Mouse (Mus musculus) liver (tissue): ENCODE measurements around the gene Rnf130.
A peak's percentile ranks its signal among the peaks of the same experiment; 100 is the strongest.

ENCODE experiments used
- DNase-seq: peaks from one replicate; pipeline ENCODE4 v3.0.0-alpha.2; 2020; ENCODE audit warnings: mixed read lengths

Rnf130 gene

GRCm38 (mm10) chr11:50024833-50025720 lies at the start of gene Rnf130:
Rnf130 (plus strand) TSS chr11:50025346.
- peak; percentile 93 for DNase-seq

- no peak for DNase-seq
These were observed 47.1 kb upstream of the Rnf130 start for GRCm38 (mm10) chr11:49977963-49978568.

DNA sequence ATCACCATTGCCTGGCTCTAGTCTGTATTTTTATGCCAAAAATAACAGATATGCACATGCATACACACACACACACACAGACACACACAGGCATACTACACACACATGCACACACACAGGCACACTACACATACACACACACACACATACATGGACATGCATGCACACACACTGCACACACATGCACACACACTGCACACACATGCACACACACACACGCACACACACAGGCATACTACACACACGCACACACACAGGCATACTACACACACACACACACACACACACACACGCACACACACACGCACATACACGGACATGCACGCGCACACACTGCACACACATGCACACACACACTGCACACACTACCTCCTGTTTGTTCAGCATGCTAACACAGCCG lies 46.2 kb upstream of the Rnf130 start:
- no peak for DNase-seq

GRCm38 (mm10) chr11:49980681-49981235 lies 44.4 kb upstream of the Rnf130 start:
- no peak for DNase-seq

DNA sequence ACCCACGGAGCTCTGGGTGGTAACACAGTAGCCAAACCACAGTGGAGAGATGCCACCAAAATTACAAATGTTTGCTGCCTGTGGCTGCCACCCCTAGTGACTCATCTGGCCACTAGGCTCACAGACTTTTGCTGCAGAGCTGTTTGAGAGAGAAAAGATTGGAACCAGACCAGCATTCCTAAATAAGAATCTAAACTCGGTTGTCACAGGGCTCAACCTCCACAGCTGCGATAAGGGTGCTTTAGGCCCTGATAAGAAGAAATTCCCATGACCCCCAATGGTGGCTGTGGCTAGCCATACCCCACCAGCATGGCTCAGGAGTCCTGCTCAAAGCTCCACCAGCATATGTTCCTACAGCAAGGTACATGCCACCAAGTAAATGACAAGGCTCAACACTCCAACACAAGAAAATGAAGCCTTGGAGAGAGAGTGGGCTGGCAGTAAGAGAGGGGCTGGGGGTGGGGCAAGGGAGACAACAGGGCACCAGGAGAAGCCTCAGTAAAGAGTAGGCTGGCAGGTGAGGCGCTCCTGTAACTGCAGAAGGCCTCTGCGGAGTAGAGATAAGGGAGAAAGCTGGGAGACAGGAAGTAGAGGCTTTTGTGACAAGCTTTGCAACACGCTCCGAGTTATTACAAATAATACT lies 43.7 kb upstream of the Rnf130 start:
- peak; percentile 81 for DNase-seq

GRCm38 (mm10) chr11:49982094-49982493 lies 43.1 kb upstream of the Rnf130 start:
- no peak for DNase-seq

GRCm38 (mm10) chr11:49982881-49983280 lies 42.3 kb upstream of the Rnf130 start:
- DNase-seq = no peak

- no peak for DNase-seq
These were observed 41.1 kb upstream of the Rnf130 start for GRCm38 (mm10) chr11:49983875-49984552.

DNA sequence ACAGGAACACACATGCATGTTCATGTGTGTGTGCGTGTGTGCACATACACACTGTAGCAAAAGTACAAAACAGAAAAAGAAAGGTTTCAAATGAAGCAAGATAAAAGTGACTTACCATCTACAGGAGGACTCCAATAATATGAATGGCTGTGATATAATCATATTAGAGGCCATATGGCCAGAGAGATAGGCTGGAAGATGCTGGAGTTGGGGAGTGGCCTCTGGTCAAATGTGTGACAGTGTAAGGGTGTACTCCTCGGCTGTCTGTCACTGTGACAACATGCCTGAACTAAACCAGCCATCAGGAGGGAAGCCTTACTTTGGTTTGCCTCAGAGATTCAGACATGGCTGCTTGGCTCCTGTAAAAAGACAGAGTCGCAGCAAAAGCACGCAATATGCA lies 40.1 kb upstream of the Rnf130 start:
- peak; percentile 69 for DNase-seq

- DNase-seq = peak; percentile 73
These were observed 38.7 kb upstream of the Rnf130 start for GRCm38 (mm10) chr11:49986277-49987036.

- no peak for DNase-seq
These were observed 30.6 kb upstream of the Rnf130 start for GRCm38 (mm10) chr11:49994536-49994935.

- DNase-seq = no peak
These were observed 28.7 kb upstream of the Rnf130 start for GRCm38 (mm10) chr11:49996398-49996797.

GRCm38 (mm10) chr11:49997321-49997720 lies 27.8 kb upstream of the Rnf130 start:
- no peak for DNase-seq

DNA sequence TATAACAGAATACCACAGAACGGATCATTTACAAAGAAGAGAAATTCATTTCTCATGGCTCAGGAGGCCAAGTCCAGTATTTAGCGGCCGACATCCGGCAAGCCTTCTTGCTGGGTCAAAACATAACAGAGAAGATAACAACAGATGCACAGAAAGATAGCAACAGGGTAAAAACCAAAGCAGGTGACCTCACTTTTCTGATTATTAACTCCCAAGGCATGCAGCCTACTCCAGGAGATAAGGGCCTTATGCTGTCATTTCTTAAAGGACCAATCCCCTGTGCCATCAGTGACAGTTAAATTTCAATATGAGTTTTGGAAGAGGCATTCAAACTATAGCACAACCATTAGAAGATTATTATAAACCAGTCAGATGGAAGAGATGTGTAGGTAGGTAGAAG lies 22.3 kb upstream of the Rnf130 start:
- no peak for DNase-seq

- DNase-seq = no peak
These were observed 17.4 kb upstream of the Rnf130 start for GRCm38 (mm10) chr11:50007776-50008175.

GRCm38 (mm10) chr11:50008231-50008630 lies 16.9 kb upstream of the Rnf130 start:
- no peak for DNase-seq

DNA sequence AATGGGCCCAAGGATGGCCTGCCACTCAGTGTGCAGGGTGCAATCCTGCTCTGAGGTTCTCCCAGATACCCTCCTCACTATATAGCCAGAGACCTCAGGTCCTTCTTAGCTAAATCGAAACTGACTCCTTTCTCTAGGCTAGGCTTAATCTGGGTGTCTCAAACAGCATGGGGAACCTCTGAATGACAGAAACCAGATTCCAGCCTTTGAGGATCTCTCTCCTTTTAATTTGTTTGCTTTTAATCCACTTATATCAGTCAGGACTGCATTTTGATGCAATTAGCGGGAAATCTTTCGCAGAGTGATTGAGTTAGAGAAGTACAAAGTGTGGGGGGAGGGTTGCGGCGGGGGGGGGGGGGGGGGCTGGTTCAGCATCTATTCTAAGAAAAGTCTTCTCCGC lies 12.1 kb upstream of the Rnf130 start:
- DNase-seq = no peak

GRCm38 (mm10) chr11:50016503-50016902 lies 8.6 kb upstream of the Rnf130 start:
- DNase-seq = no peak

GRCm38 (mm10) chr11:50017511-50017910 lies 7.6 kb upstream of the Rnf130 start:
- DNase-seq = no peak

DNA sequence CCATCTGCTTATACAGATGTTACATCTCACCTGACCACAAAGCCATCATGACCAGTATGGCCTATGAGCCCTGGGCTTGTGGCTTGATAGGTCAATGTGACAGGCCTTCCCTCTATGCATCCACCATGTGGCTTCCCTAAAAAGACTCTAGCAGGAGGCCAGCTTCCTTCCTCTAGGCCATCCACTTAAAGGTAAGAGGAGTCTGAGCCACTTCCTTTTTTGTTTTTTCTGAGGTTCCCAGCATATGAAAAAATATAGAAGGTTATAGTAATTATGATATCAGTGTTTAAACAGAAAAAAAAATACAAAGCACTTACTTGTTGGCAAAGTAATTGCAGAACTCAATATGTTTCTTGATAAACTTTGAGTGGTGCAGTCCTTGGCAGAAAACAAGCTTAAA lies 6.3 kb upstream of the Rnf130 start:
- DNase-seq = no peak

DNA sequence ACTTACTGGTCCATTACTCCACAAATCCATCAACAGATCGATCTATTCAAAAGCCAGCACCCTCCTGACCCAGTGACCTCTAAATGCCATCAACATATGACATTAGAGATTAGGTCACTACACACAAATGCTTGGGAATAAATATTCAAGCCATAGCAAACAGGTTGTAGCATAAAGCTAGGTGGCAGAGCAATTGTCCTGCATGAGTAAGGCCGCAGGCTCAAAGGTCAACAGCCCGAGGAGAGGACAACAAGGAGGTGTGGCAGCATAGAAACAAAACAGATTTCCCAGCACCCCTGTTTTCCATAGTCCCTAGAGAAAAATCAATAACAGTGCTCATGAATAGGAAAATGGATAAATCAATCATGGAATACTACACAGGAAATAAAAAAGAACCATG lies 3.1 kb upstream of the Rnf130 start:
- no peak for DNase-seq

DNA sequence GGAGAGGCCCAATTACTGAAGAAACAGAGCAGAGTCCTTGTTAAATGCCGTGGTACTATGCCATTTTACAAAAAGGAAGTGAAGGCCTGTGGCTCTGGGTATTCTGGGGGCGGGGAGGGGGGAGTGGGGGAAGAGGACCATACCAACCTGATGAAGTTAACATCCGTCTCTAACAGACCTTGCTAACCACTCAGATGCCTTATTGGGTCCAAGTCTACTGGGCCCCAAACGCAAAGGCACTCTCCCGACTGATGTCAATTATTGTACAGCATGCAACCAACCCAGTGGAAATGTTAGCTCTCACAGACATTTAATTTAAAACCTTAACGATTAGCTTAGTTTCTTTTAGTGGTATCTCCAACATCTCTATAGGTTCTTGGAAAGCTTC lies 707 bp upstream of the Rnf130 start:
- DNase-seq = no peak
